Mouse (Mus musculus) liver, embryonic 13.5 days (tissue): ENCODE measurements around the gene Ccdc84. TPM values are rescaled to one million over a fixed set of nuclear protein-coding genes. Genes with fewer than 3 reads are reported as not detected.
"Not testable (repeated sequence)": the region's sequence is repeated elsewhere in the genome, so short reads cannot be mapped to it uniquely, and the experiment has no call there.

Source experiments
- ATAC-seq: fragments of 200-750 bp; cut with Nextera tagmentation; 2 replicates; pipeline ENCODE4 v1.8.0; 2017; ENCODE audit warnings: low read depth, mild to moderate bottlenecking, moderate number of reproducible peaks, moderate library complexity
- DNase-seq: peaks from one replicate; pipeline ENCODE4 v3.0.0; 2022
- H3K27ac ChIP-seq: fragments of 300-500 bp; sonication (generic); 2 replicates; pipeline ENCODE4 v1.5.1; 2015; ENCODE audit warnings: moderate library complexity, mild to moderate bottlenecking, inconsistent platforms
- H3K27me3 ChIP-seq: fragments of 300-500 bp; sonication (generic); 2 replicates; pipeline ENCODE4 v1.6.1; 2015; ENCODE audit warnings: mild to moderate bottlenecking, inconsistent platforms
- H3K36me3 ChIP-seq: fragments of 300-500 bp; sonication (generic); 2 replicates; pipeline ENCODE4 v1.6.1; 2015; ENCODE audit warnings: mild to moderate bottlenecking, inconsistent platforms
- H3K4me1 ChIP-seq: fragments of 300-500 bp; sonication (generic); replicated peaks from 2 replicates; pipeline ENCODE4 v1.6.1; 2015; ENCODE audit warnings: inconsistent platforms
- H3K4me2 ChIP-seq: fragments of 300-500 bp; sonication (generic); 2 replicates; pipeline ENCODE4 v1.6.1; 2015; ENCODE audit warnings: inconsistent platforms, mild to moderate bottlenecking, moderate library complexity
- H3K4me3 ChIP-seq: fragments of 300-500 bp; sonication (generic); replicated peaks from 2 replicates; pipeline ENCODE4 v1.5.1; 2015; ENCODE audit warnings: mild to moderate bottlenecking, inconsistent platforms
- H3K9ac ChIP-seq: fragments of 300-500 bp; sonication (generic); 2 replicates; pipeline ENCODE4 v1.6.1; 2015; ENCODE audit warnings: mild to moderate bottlenecking, inconsistent platforms
- H3K9me3 ChIP-seq: fragments of 300-500 bp; sonication (generic); replicated peaks from 2 replicates; pipeline ENCODE4 v1.6.1; 2016; ENCODE audit warnings: inconsistent platforms
- WGBS: fragments of 180-500 bp; shearing (Covaris S2); methylation state at CpG from one replicate; pipeline ENCODE4 v1.1.7; 2015; ENCODE audit not compliant: insufficient replicate concordance; 5-methylcytosine and 5-hydroxymethylcytosine counted together
- polyA plus RNA-seq: library from polyadenylated mRNA; unstranded; fragments of >200 nt; fragmentation: Nextera tagmentation; extraction: Ambion mirVana; gene quantifications from 2 replicates; pipeline ENCODE4 v1.2.1, GENCODE M21; 2015

The Ccdc84 gene
- polyA plus RNA-seq, 1 experiment from 2014 or later, result 13.8 TPM

GRCm38 (mm10) chr9:44423576-44423975, 5.2 kb upstream of the Ccdc84 start:
- 0 out of 2 replicates have a peak, but pooled peaks cover 2% of the 10 kb centered on the region for H3K9me3 ChIP-seq
- no peak for ATAC-seq
- peaks cover 2% of the 10 kb centered on the region for H3K4me1 ChIP-seq
- 55% methylated on average over 4 of the region's 4 CpGs for WGBS
- no peak for DNase-seq
- no peak overlapping the region for H3K27ac ChIP-seq
- no peak overlapping the region for H3K4me2 ChIP-seq
- H3K27me3 ChIP-seq, result 0 out of 2 replicates have a peak, but pooled peaks cover 3% of the 10 kb centered on the region
- H3K36me3 ChIP-seq, result no peaks in the 10 kb centered on the region
- no peak overlapping the region for H3K4me3 ChIP-seq
- H3K9ac ChIP-seq, result no peak overlapping the region

GRCm38 (mm10) chr9:44420280-44420898, 2.0 kb upstream of the Ccdc84 start:
- Histone ChIP-seq H3K27me3 (0 out of 2 replicates have a peak, but pooled peaks cover 3% of the 10 kb centered on the region), H3K4me1 (peaks cover 21% of the 10 kb centered on the region), H3K4me2 (no peak overlapping the region), H3K9me3 (0 out of 2 replicates have a peak, but pooled peaks cover 2% of the 10 kb centered on the region), H3K27ac (no peak overlapping the region), H3K4me3 (no peak overlapping the region), H3K36me3 (peaks cover 11% of the 10 kb centered on the region), H3K9ac (no peak overlapping the region)
- DNase-seq (no peak), ATAC-seq (no peak)
- 55% methylated on average over 5 of the region's 5 CpGs for WGBS

- not testable (repeated sequence) for H3K9ac ChIP-seq, H3K27ac ChIP-seq, H3K4me2 ChIP-seq, DNase-seq, H3K27me3 ChIP-seq, H3K4me3 ChIP-seq, ATAC-seq, H3K9me3 ChIP-seq
- Histone ChIP-seq H3K36me3 (peaks cover 14% of the 10 kb centered on the region), H3K4me1 (peaks cover 21% of the 10 kb centered on the region)
- WGBS, result 85% methylated on average over 9 of the region's 9 CpGs
Measured at GRCm38 (mm10) chr9:44419730-44420129, 1.4 kb upstream of the Ccdc84 start.

- DNase-seq, result peak; percentile 87
- H3K4me2 ChIP-seq, result peak overlapping the region; percentile 94
- H3K9ac ChIP-seq, result peak overlapping the region; percentile 95
- H3K27ac ChIP-seq, result peak overlapping the region; percentile 86
- H3K27me3 ChIP-seq, result no peaks in the 10 kb centered on the region
- 0 out of 2 replicates have a peak, but pooled peaks cover 2% of the 10 kb centered on the region for H3K9me3 ChIP-seq
- WGBS, result under 1% methylated on average over 38 of the region's 38 CpGs
- H3K4me3 ChIP-seq, result peak overlapping the region; percentile 94
- H3K4me1 ChIP-seq, result peaks cover 21% of the 10 kb centered on the region
- peak; percentile 96 for ATAC-seq
- H3K36me3 ChIP-seq, result peaks cover 26% of the 10 kb centered on the region
Measured at GRCm38 (mm10) chr9:44417892-44418363, 441 bp downstream of the Ccdc84 start.

- Histone ChIP-seq H3K4me1 (peaks cover 26% of the 10 kb centered on the region), H3K9me3 (0 out of 2 replicates have a peak, but pooled peaks cover 2% of the 10 kb centered on the region), H3K4me2 (peak overlapping the region; percentile 94), H3K27ac (peak overlapping the region; percentile 86), H3K4me3 (peak overlapping the region; percentile 94), H3K9ac (peak overlapping the region; percentile 95), H3K27me3 (no peaks in the 10 kb centered on the region), H3K36me3 (peaks cover 33% of the 10 kb centered on the region)
- no peak for DNase-seq
- 5% methylated on average over 26 of the region's 26 CpGs for WGBS
- peak; percentile 73 for ATAC-seq
Measured at GRCm38 (mm10) chr9:44417156-44417891, 1.0 kb downstream of the Ccdc84 start.

- ATAC-seq, result no peak
- H3K4me3 ChIP-seq, result no peak overlapping the region
- no peak for DNase-seq
- no peak overlapping the region for H3K4me2 ChIP-seq
- no peak overlapping the region for H3K9ac ChIP-seq
- WGBS, result 74% methylated on average over 2 of the region's 2 CpGs
- no peaks in the 10 kb centered on the region for H3K9me3 ChIP-seq
- no peaks in the 10 kb centered on the region for H3K27me3 ChIP-seq
- H3K4me1 ChIP-seq, result peaks cover 61% of the 10 kb centered on the region
- peak overlapping the region; percentile 69 for H3K27ac ChIP-seq
- H3K36me3 ChIP-seq, result peaks cover 75% of the 10 kb centered on the region
Measured at GRCm38 (mm10) chr9:44412781-44413180, 5.6 kb downstream of the Ccdc84 start.

GRCm38 (mm10) chr9:44412306-44412705, 6.1 kb downstream of the Ccdc84 start:
- no peak overlapping the region for H3K4me2 ChIP-seq
- ATAC-seq (peak; percentile 7; the same call in 1 of the 2 replicates), DNase-seq (no peak)
- H3K27ac ChIP-seq, result peak overlapping the region; percentile 69
- 15% methylated on average over 4 of the region's 4 CpGs for WGBS
- H3K36me3 ChIP-seq, result peaks cover 75% of the 10 kb centered on the region
- H3K9me3 ChIP-seq, result no peaks in the 10 kb centered on the region
- H3K4me1 ChIP-seq, result peaks cover 59% of the 10 kb centered on the region
- no peaks in the 10 kb centered on the region for H3K27me3 ChIP-seq
- no peak overlapping the region for H3K4me3 ChIP-seq
- no peak overlapping the region for H3K9ac ChIP-seq

- no peaks in the 10 kb centered on the region for H3K27me3 ChIP-seq
- peaks cover 75% of the 10 kb centered on the region for H3K36me3 ChIP-seq
- H3K4me2 ChIP-seq, result no peak overlapping the region
- DNase-seq (no peak), ATAC-seq (no peak)
- no peak overlapping the region for H3K9ac ChIP-seq
- peak overlapping the region; percentile 69 for H3K27ac ChIP-seq
- no peaks in the 10 kb centered on the region for H3K9me3 ChIP-seq
- H3K4me3 ChIP-seq, result no peak overlapping the region
- H3K4me1 ChIP-seq, result peaks cover 54% of the 10 kb centered on the region
- 48% methylated on average over 1 of the region's 1 CpGs for WGBS
Measured at GRCm38 (mm10) chr9:44411601-44412130, 6.7 kb downstream of the Ccdc84 start.

- Histone ChIP-seq H3K4me1 (peaks cover 57% of the 10 kb centered on the region), H3K9me3 (no peaks in the 10 kb centered on the region), H3K36me3 (peaks cover 68% of the 10 kb centered on the region), H3K27me3 (no peaks in the 10 kb centered on the region), H3K27ac (peak overlapping the region; percentile 29; the same call in 1 of the 2 replicates), H3K4me2 (no peak overlapping the region), H3K9ac (peak overlapping the region; percentile 22; the same call in 1 of the 2 replicates), H3K4me3 (no peak overlapping the region)
- WGBS, result 68% methylated on average over 2 of the region's 2 CpGs
- ATAC-seq, result no peak
- DNase-seq, result no peak
Measured at GRCm38 (mm10) chr9:44410647-44411336, 7.6 kb downstream of the Ccdc84 start.

GRCm38 (mm10) chr9:44408693-44409092, 9.7 kb downstream of the Ccdc84 start:
- Histone ChIP-seq H3K4me2 (peak overlapping the region; percentile 82), H3K4me3 (peak overlapping the region; percentile 86), H3K27ac (peak overlapping the region; percentile 89), H3K4me1 (peaks cover 65% of the 10 kb centered on the region), H3K9ac (peak overlapping the region; percentile 90), H3K36me3 (peaks cover 75% of the 10 kb centered on the region)
- not testable (repeated sequence) for H3K27me3 ChIP-seq, H3K9me3 ChIP-seq, DNase-seq, ATAC-seq
- WGBS, result 43% methylated on average over 9 of the region's 9 CpGs

- DNase-seq (no peak), ATAC-seq (no peak)
- WGBS, result under 1% methylated on average over 24 of the region's 24 CpGs
- no peaks in the 10 kb centered on the region for H3K9me3 ChIP-seq
- H3K4me1 ChIP-seq, result peaks cover 63% of the 10 kb centered on the region
- peak overlapping the region; percentile 86 for H3K4me3 ChIP-seq
- H3K27ac ChIP-seq, result peak overlapping the region; percentile 89
- H3K9ac ChIP-seq, result peak overlapping the region; percentile 90
- H3K4me2 ChIP-seq, result peak overlapping the region; percentile 82
- H3K36me3 ChIP-seq, result peaks cover 75% of the 10 kb centered on the region
- no peaks in the 10 kb centered on the region for H3K27me3 ChIP-seq
Measured at GRCm38 (mm10) chr9:44407752-44408097, 10.6 kb downstream of the Ccdc84 start.
